Mouse (Mus musculus) cerebellum, adult 2 months (tissue): Measurements from ENCODE around the gene Gm10720.
"Not testable (repeated sequence)": the region's sequence is repeated elsewhere in the genome, so short reads cannot be mapped to it uniquely, and the experiment has no call there.

ENCODE experiments used
- CTCF ChIP-seq: fragments of 200-500 bp; IDR thresholded peaks from 2 replicates; pipeline ENCODE4 v1.5.1; 2011; ENCODE audit warnings: low read depth, mild to moderate bottlenecking, control low read depth, low read length, moderate library complexity, borderline replicate concordance; ENCODE audit not compliant: insufficient read depth
- POLR2A ChIP-seq: fragments of 200-500 bp; IDR thresholded peaks from 2 replicates; pipeline ENCODE4 v1.6.1; 2011; ENCODE audit warnings: low read length, control low read depth, borderline replicate concordance; ENCODE audit not compliant: insufficient read depth

DNA sequence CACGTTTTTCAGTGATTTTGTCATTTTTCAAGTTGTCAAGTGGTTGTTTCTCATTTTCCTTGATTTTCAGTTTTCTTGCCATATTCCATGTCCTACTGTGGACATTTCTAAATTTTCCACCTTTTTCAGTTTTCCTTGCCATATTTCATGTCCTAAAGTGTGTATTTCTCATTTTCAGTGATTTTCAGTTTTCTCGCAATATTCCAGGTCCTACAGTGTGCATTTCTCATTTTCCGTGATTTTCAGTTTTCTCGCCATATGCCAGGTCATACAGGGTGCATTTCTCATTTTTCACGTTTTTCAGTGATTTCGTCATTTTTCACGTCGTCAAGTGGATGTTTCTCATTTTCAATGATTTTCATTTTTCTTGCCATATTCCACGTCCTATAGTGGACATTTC lies 3.5 kb downstream of the Gm10720 start:
- not testable (repeated sequence) for TF ChIP-seq POLR2A, CTCF
